Mouse (Mus musculus) brown adipose tissue, adult 24 weeks (tissue): ENCODE data around the gene Prdm8. TPM values are rescaled to one million over a fixed set of nuclear protein-coding genes. Genes with fewer than 3 reads are reported as not detected.

Experiments used
- H3K27ac ChIP-seq: fragments of 200-500 bp; replicated peaks from 2 replicates; pipeline ENCODE4 v1.5.1; 2012; ENCODE audit warnings: low read depth, mild to moderate bottlenecking, low read length
- H3K4me1 ChIP-seq: fragments of 200-500 bp; 2 replicates; pipeline ENCODE4 v1.6.1; 2012; ENCODE audit warnings: low read length, mixed read lengths; ENCODE audit not compliant: control insufficient read depth, insufficient read depth, insufficient read length
- H3K4me3 ChIP-seq: fragments of 200-500 bp; 2 replicates; pipeline ENCODE4 v1.5.1; 2012; ENCODE audit warnings: low read depth, mild to moderate bottlenecking, low read length, moderate library complexity; ENCODE audit not compliant: insufficient read depth
- polyA plus RNA-seq: library from polyadenylated mRNA; stranded (reverse); fragments of >200 nt; gene quantifications from 2 replicates; pipeline ENCODE4 v1.2.4, GENCODE M21; 2012; ENCODE audit not compliant: missing spikeins, insufficient read depth, insufficient read length

The Prdm8 gene
- polyA plus RNA-seq, 1 experiment: 0.83 TPM

GRCm38 (mm10) chr5:98201606-98202005 lies 34.6 kb downstream of the Prdm8 start:
- Histone ChIP-seq H3K4me3 (no peak overlapping the region), H3K4me1 (no peaks in the 10 kb centered on the region), H3K27ac (no peak overlapping the region)

- no peak overlapping the region for H3K4me3 ChIP-seq
- H3K27ac ChIP-seq: no peak overlapping the region
- no peaks in the 10 kb centered on the region for H3K4me1 ChIP-seq
These were observed 36.0 kb downstream of the Prdm8 start for GRCm38 (mm10) chr5:98202996-98203395.

GRCm38 (mm10) chr5:98212501-98212900 lies 45.5 kb downstream of the Prdm8 start:
- Histone ChIP-seq H3K4me3 (no peak overlapping the region), H3K27ac (no peak overlapping the region), H3K4me1 (no peaks in the 10 kb centered on the region)

GRCm38 (mm10) chr5:98221956-98222355 lies 55.0 kb downstream of the Prdm8 start:
- Histone ChIP-seq H3K27ac (no peak overlapping the region), H3K4me3 (no peak overlapping the region), H3K4me1 (no peaks in the 10 kb centered on the region)

DNA sequence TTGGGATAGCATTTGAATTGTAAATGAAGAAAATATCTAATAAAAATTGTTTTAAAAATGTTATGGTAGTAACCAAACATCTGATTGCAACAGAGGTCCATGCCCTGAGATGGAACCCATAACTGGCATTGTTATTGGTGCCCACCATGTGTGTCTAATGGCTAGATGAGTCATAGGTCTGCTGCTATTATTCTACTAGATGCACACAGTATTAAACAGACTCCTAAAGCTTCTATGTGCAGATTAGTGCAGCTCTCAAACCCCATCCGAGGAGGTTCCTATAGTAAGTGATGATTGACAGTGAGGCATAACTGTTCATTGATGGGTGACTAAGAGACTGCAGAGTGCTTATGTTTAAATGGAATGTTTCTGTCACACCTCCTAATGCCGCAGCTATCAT lies 59.7 kb downstream of the Prdm8 start:
- H3K4me3 ChIP-seq: no peak overlapping the region
- H3K4me1 ChIP-seq: no peaks in the 10 kb centered on the region
- no peak overlapping the region for H3K27ac ChIP-seq

DNA sequence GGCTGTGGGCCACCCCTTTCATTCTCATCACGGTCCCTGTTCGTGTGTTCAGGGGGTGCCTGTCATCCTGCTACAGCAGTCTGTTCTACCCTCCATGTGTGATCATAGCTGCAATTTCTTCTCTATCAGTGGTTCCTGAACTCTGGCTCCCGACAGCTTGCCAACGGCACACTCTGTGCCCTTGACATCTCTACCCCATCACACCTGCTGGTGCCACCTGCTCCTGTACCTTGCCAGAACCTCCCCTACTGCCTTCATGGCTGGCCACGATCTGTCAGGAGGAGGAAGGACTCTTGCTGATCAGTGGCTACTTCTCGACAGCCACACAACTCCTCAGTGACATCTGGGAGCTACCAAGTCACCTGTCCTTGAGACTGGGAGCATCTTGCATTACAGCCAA lies 62.5 kb downstream of the Prdm8 start:
- H3K27ac ChIP-seq: no peak overlapping the region
- H3K4me3 ChIP-seq: no peak overlapping the region
- H3K4me1 ChIP-seq: no peaks in the 10 kb centered on the region

- H3K4me3 ChIP-seq: no peak overlapping the region
- no peak overlapping the region for H3K27ac ChIP-seq
- H3K4me1 ChIP-seq: no peaks in the 10 kb centered on the region
These were observed 71.5 kb downstream of the Prdm8 start for GRCm38 (mm10) chr5:98238466-98238865.

Other genes starting within 250 kb of the Prdm8 start
- gene Antxr2, start 136.2 kb upstream of the Prdm8 start, polyA plus RNA-seq: 11.3 and 12.7 TPM in 2 replicates
- not detected in 2 replicates for gene Fgf5, start 87.0 kb downstream of the Prdm8 start, polyA plus RNA-seq
- not detected in 2 replicates for gene Cfap299, start 162.1 kb downstream of the Prdm8 start, polyA plus RNA-seq